Mouse (Mus musculus) MEL (cell line): ENCODE measurements around the gene Ppp1r12a. TPM values are rescaled to one million over a fixed set of nuclear protein-coding genes. Genes with fewer than 3 reads are reported as not detected.

Source experiments
- DNase-seq: peaks from one replicate; pipeline ENCODE4 v3.0.0; 2011; ENCODE audit warnings: low read depth, low spot score
- H3K27ac ChIP-seq: 2 replicates; pipeline ENCODE4 v1.5.1; 2012; ENCODE audit warnings: low read depth, mild to moderate bottlenecking, control low read depth, low read length, moderate library complexity; ENCODE audit not compliant: control insufficient read depth
- H3K27me3 ChIP-seq, 2 experiments: fragments of 150-350 bp in 1 of 2; sonication (generic) in 1 of 2; 2 replicates each; pipeline ENCODE4 v1.6.1; 2012; ENCODE audit warnings: low read length in 2 of 2, mild to moderate bottlenecking in 2 of 2, improper control_type of control experiment in 1 of 2, moderate library complexity in 1 of 2; ENCODE audit not compliant: insufficient read depth in 2 of 2, control insufficient read depth in 1 of 2
- H3K36me3 ChIP-seq, 2 experiments: 2 replicates each; pipeline ENCODE4 v1.6.1; 2012 to 2014; ENCODE audit warnings: low read length in 2 of 2, improper control_type of control experiment in 1 of 2, inconsistent platforms in 1 of 2, mild to moderate bottlenecking in 1 of 2; ENCODE audit not compliant: insufficient read depth in 2 of 2, control insufficient read depth in 1 of 2
- H3K4me1 ChIP-seq, 2 experiments: fragments of 150-350 bp in 1 of 2; sonication (generic) in 1 of 2; 2 replicates each; pipeline ENCODE4 v1.6.1; 2012; ENCODE audit warnings: low read length in 2 of 2, improper control_type of control experiment in 1 of 2, mild to moderate bottlenecking in 1 of 2; ENCODE audit not compliant: insufficient read depth in 2 of 2, control insufficient read depth in 1 of 2
- H3K4me3 ChIP-seq, 2 experiments: fragments of 150-350 bp in 1 of 2; sonication (generic) in 1 of 2; 2 replicates each; pipeline ENCODE4 v1.5.1; 2012; ENCODE audit warnings: low read depth in 2 of 2, low read length in 2 of 2, mild to moderate bottlenecking in 2 of 2, moderate library complexity in 2 of 2, control low read depth in 1 of 2, improper control_type of control experiment in 1 of 2; ENCODE audit not compliant: control insufficient read depth in 1 of 2, insufficient read depth in 1 of 2
- H3K79me2 ChIP-seq: 2 replicates; pipeline ENCODE4 v1.6.1; 2012; ENCODE audit warnings: mild to moderate bottlenecking, low read length, moderate library complexity; ENCODE audit not compliant: control insufficient read depth, poor library complexity, insufficient read depth
- H3K9ac ChIP-seq: 2 replicates; pipeline ENCODE4 v1.6.1; 2012; ENCODE audit warnings: low read depth, mild to moderate bottlenecking, control low read depth, low read length, moderate library complexity; ENCODE audit not compliant: control insufficient read depth, poor library complexity, severe bottlenecking
- H3K9me3 ChIP-seq: fragments of 150-350 bp; sonication (generic); replicated peaks from 2 replicates; pipeline ENCODE4 v1.6.1; 2012; ENCODE audit warnings: mild to moderate bottlenecking, low read length, improper control_type of control experiment, moderate library complexity; ENCODE audit not compliant: insufficient read depth
- CHD1 ChIP-seq: IDR thresholded peaks from 2 replicates; pipeline ENCODE4 v1.6.1; 2012; ENCODE audit warnings: low read depth, mild to moderate bottlenecking, inconsistent platforms, low read length, improper control_type of control experiment
- CTCF ChIP-seq, 3 experiments: IDR thresholded peaks in 2 of 3; conservative IDR thresholded peaks in 1 of 3; 2 replicates each; pipeline ENCODE4 v1.5.1; 2011 to 2012; ENCODE audit warnings: low read length in 3 of 3, low read depth in 2 of 3, mild to moderate bottlenecking in 2 of 3, improper control_type of control experiment in 1 of 3, inconsistent platforms in 1 of 3, mixed read lengths in 1 of 3, moderate library complexity in 1 of 3; ENCODE audit not compliant: control insufficient read depth in 1 of 3, insufficient read depth in 1 of 3, poor library complexity in 1 of 3, severe bottlenecking in 1 of 3
- E2F4 ChIP-seq: IDR thresholded peaks from 2 replicates; pipeline ENCODE4 v1.6.1; 2011; ENCODE audit warnings: low read depth, low read length, improper control_type of control experiment, borderline replicate concordance
- ETS1 ChIP-seq: IDR thresholded peaks from 2 replicates; pipeline ENCODE4 v1.6.1; 2012; ENCODE audit warnings: low read depth, mild to moderate bottlenecking, inconsistent platforms, low read length, improper control_type of control experiment, moderate library complexity
- GATA1 ChIP-seq: IDR thresholded peaks from 2 replicates; pipeline ENCODE4 v1.6.1; 2011; ENCODE audit warnings: low read depth, low read length, improper control_type of control experiment
- HCFC1 ChIP-seq: IDR thresholded peaks from 2 replicates; pipeline ENCODE4 v1.6.1; 2012; ENCODE audit warnings: low read depth, mild to moderate bottlenecking, inconsistent platforms, low read length, improper control_type of control experiment, moderate library complexity
- KAT2A ChIP-seq: conservative IDR thresholded peaks from 2 replicates; pipeline ENCODE4 v1.6.1; 2012; ENCODE audit warnings: low read depth, low read length, improper control_type of control experiment, inconsistent platforms
- MAX ChIP-seq: IDR thresholded peaks from 2 replicates; pipeline ENCODE4 v1.6.1; 2011; ENCODE audit warnings: low read length, improper control_type of control experiment
- MAZ ChIP-seq: IDR thresholded peaks from 2 replicates; pipeline ENCODE4 v1.6.1; 2012; ENCODE audit warnings: low read depth, mild to moderate bottlenecking, inconsistent platforms, low read length, improper control_type of control experiment
- MYB ChIP-seq: IDR thresholded peaks from 2 replicates; pipeline ENCODE4 v1.6.1; 2011; ENCODE audit warnings: mild to moderate bottlenecking, low read depth, low read length, improper control_type of control experiment
- NRF1 ChIP-seq: IDR thresholded peaks from 2 replicates; pipeline ENCODE4 v1.6.1; 2014; ENCODE audit warnings: low read depth, mild to moderate bottlenecking, inconsistent platforms, low read length, improper control_type of control experiment, moderate library complexity; ENCODE audit not compliant: poor library complexity, insufficient read depth, severe bottlenecking
- POLR2A ChIP-seq, 2 experiments: IDR thresholded peaks; 2 replicates each; pipeline ENCODE4 v1.6.1; 2011 to 2012; ENCODE audit warnings: low read length in 2 of 2, mild to moderate bottlenecking in 2 of 2, control low read depth in 1 of 2, improper control_type of control experiment in 1 of 2, low read depth in 1 of 2, moderate library complexity in 1 of 2; ENCODE audit not compliant: control insufficient read depth in 1 of 2, insufficient read depth in 1 of 2, poor library complexity in 1 of 2
- POLR2AphosphoS2 ChIP-seq: IDR thresholded peaks from 2 replicates; pipeline ENCODE4 v1.6.1; 2011; ENCODE audit warnings: low read length, improper control_type of control experiment
- POLR2AphosphoS5 ChIP-seq: IDR thresholded peaks from 2 replicates; pipeline ENCODE4 v1.6.1; 2012; ENCODE audit warnings: low read depth, borderline replicate concordance, mild to moderate bottlenecking, inconsistent platforms, low read length, moderate library complexity, mixed read lengths
- RAD21 ChIP-seq: IDR thresholded peaks from 2 replicates; pipeline ENCODE4 v1.6.1; 2011; ENCODE audit warnings: mild to moderate bottlenecking, low read depth, low read length, improper control_type of control experiment
- RCOR1 ChIP-seq: IDR thresholded peaks from 2 replicates; pipeline ENCODE4 v1.6.1; 2012; ENCODE audit warnings: low read depth, mild to moderate bottlenecking, inconsistent platforms, low read length, improper control_type of control experiment
- TAL1 ChIP-seq: IDR thresholded peaks from 2 replicates; pipeline ENCODE4 v1.6.1; 2012; ENCODE audit warnings: mild to moderate bottlenecking, inconsistent platforms, low read length, moderate library complexity, mixed read lengths
- TCF12 ChIP-seq: IDR thresholded peaks from 2 replicates; pipeline ENCODE4 v1.6.1; 2014; ENCODE audit warnings: low read depth, mild to moderate bottlenecking, inconsistent platforms, low read length, improper control_type of control experiment, moderate library complexity
- UBTF ChIP-seq: IDR thresholded peaks from 2 replicates; pipeline ENCODE4 v1.6.1; 2012; ENCODE audit warnings: low read depth, mild to moderate bottlenecking, inconsistent platforms, low read length, improper control_type of control experiment, moderate library complexity, borderline replicate concordance; ENCODE audit not compliant: insufficient read depth
- USF1 ChIP-seq: IDR thresholded peaks from 2 replicates; pipeline ENCODE4 v1.6.1; 2014; ENCODE audit warnings: low read depth, mild to moderate bottlenecking, inconsistent platforms, low read length, improper control_type of control experiment, moderate library complexity
- ZC3H11A ChIP-seq: IDR thresholded peaks from 2 replicates; pipeline ENCODE4 v1.6.1; 2012; ENCODE audit warnings: low read depth, mild to moderate bottlenecking, inconsistent platforms, low read length, improper control_type of control experiment
- polyA plus RNA-seq, 2 experiments: library from polyadenylated mRNA; stranded (reverse) in 1 of 2; unstranded in 1 of 2; fragments of >175 nt in 1 of 2; fragments of >200 nt in 1 of 2; gene quantifications; 2 replicates each; pipeline versions ENCODE4 v1.2.1 to v1.2.4; 2012; ENCODE audit warnings: low replicate concordance in 2 of 2, low read depth in 1 of 2; ENCODE audit not compliant: insufficient read length in 2 of 2, insufficient read depth in 1 of 2, missing spikeins in 1 of 2
- total RNA-seq: library from RNA; depleted of rRNA; stranded (reverse); fragments of 300-350 nt; gene quantifications from 2 replicates; pipeline ENCODE4 v1.2.3, GENCODE M21; 2012

The Ppp1r12a gene
- total and polyA plus RNA-seq, 3 experiments = 46.5 to 86.6 (median 59.1) TPM

- Histone ChIP-seq H3K9ac (no peak overlapping the region), H3K36me3 (no peaks in the 10 kb centered on the region), H3K27me3 (no peaks in the 10 kb centered on the region; a peak in 1 of 4 replicates), H3K79me2 (no peaks in the 10 kb centered on the region)
- DNase-seq = no peak
- TF ChIP-seq KAT2A = no peak
- TF ChIP-seq ZC3H11A = no peak
- no peak for TF ChIP-seq CHD1
- no peak for TF ChIP-seq TAL1
- no peak for TF ChIP-seq RCOR1
- no peak for TF ChIP-seq HCFC1
- no peak for TF ChIP-seq ETS1
- no peak for TF ChIP-seq CTCF (IDR thresholded peaks at IDR 0.05 in 2 of 3, conservative IDR thresholded peaks at IDR 0.05 in 1 of 3; ENCODE audit: control insufficient read depth in 1 of 3, insufficient read depth in 1 of 3, low read depth in 2 of 3, low read length in 3 of 3, poor library complexity in 1 of 3, severe bottlenecking in 1 of 3)
- TF ChIP-seq POLR2AphosphoS2 = no peak
- TF ChIP-seq RAD21 = no peak
- TF ChIP-seq POLR2A (IDR thresholded peaks at IDR 0.05; ENCODE audit: control insufficient read depth in 1 of 2, insufficient read depth in 1 of 2, low read depth in 1 of 2, low read length in 2 of 2, poor library complexity in 1 of 2) = no peak
- no peak for TF ChIP-seq MYB
- TF ChIP-seq POLR2AphosphoS5 = no peak
- TF ChIP-seq MAX = no peak
- no peak for TF ChIP-seq MAZ
- TF ChIP-seq GATA1 = no peak
- TF ChIP-seq, all 39 proteins: peak for 0
- Histone ChIP-seq H3K9me3 (no peaks in the 10 kb centered on the region), H3K4me1 (no peaks in the 10 kb centered on the region), H3K27ac (no peak overlapping the region), H3K4me3 (no peak overlapping the region)
Measured at GRCm38 (mm10) chr10:108139788-108140187, 22.2 kb upstream of the Ppp1r12a start.

DNA sequence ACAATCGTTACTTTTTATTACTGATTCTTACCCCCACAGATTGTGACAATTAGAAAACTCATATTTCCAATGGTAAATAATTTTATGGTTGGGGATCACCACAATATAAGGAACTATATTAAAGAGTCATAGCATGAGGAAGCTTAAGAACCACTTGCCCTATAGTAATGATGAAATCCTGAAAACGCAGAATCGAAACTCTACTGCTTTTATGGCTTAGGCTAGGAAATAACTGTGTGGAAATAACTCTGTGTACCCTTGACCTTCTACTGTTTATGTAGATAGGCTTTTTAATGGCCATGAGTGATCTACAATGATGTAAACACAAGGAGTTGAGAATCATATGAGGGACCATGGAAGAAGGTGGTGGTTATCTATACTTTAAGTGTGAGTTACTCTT lies 21.3 kb upstream of the Ppp1r12a start:
- H3K27me3 ChIP-seq = no peaks in the 10 kb centered on the region; a peak in 1 of 4 replicates
- no peaks in the 10 kb centered on the region for H3K36me3 ChIP-seq
- H3K27ac ChIP-seq = no peak overlapping the region
- H3K4me3 ChIP-seq = no peak overlapping the region
- H3K4me1 ChIP-seq = no peaks in the 10 kb centered on the region
- no peaks in the 10 kb centered on the region for H3K79me2 ChIP-seq
- TF ChIP-seq TCF12 = no peak
- TF ChIP-seq KAT2A = no peak
- TF ChIP-seq USF1 = no peak
- TF ChIP-seq NRF1 = no peak
- TF ChIP-seq GATA1 = no peak
- TF ChIP-seq E2F4 = no peak
- no peak for TF ChIP-seq POLR2AphosphoS2
- no peak for TF ChIP-seq UBTF
- H3K9me3 ChIP-seq = no peaks in the 10 kb centered on the region
- H3K9ac ChIP-seq = no peak overlapping the region
- no peak for DNase-seq
